Mouse (Mus musculus) heart, adult 2 months (tissue): ENCODE data around the gene Mpp5.

ENCODE experiments used
- CTCF ChIP-seq: fragments of 200-600 bp; IDR thresholded peaks from 2 replicates; pipeline ENCODE4 v1.8.1; 2022; ENCODE audit warnings: antibody characterized with exemption, mild to moderate bottlenecking, moderate library complexity
- POLR2A ChIP-seq: fragments of 200-500 bp; IDR thresholded peaks from 2 replicates; pipeline ENCODE4 v1.6.1; 2011; ENCODE audit warnings: mild to moderate bottlenecking, low read depth, low read length, control low read depth; ENCODE audit not compliant: insufficient read depth

GRCm38 (mm10) chr12:78769031-78769713, 20.5 kb downstream of the Mpp5 start:
- no peak for TF ChIP-seq CTCF
- TF ChIP-seq POLR2A: no peak
